Comparison of ENCODE assay signal across 7 mouse cellular contexts in the genomic region with DNA sequence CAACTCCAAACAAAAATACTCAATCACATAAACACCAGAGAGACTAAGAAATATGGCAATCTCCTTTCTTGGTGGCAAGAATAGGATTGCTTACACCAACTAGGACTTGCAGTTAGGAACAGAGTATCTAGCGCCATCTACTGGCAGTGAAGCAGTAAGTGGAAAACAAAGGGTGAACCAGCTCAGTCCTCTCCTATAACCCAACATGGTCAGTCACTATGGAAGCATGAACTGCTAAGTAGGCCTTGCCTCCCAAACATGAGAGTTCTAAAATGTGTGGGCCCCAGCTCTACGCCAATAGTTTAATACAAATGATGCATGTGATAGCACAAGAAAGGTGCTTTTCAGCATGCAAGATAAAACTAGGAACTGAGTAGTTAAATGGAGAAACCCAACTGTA. TPM values are rescaled to one million over a fixed set of nuclear protein-coding genes. Genes with fewer than 3 reads are reported as not detected.
DNase-seq lines count a peak whose midpoint lies in the region; ATAC-seq lines count a peak whose summit lies in the region.

No protein-coding gene starts in this region.

- no peak overlapping the region for H3K4me2 ChIP-seq in lung, embryonic 15.5 days

- H3K27ac ChIP-seq in lung, embryonic 15.5 days, result peak overlapping the region; percentile 54; the same call in 1 of the 2 replicates

- peaks cover 38% of the 10 kb centered on the region for H3K36me3 ChIP-seq in lung, embryonic 15.5 days

- DNase-seq in A20 (ENCODE audit: low read depth, low spot score), result peak; percentile 76
- DNase-seq in CD4-positive, CD25-positive, alpha-beta regulatory T cell, adult 2 months (ENCODE audit: low read depth, low spot score), result peak; percentile 89
- DNase-seq in c-Kit-positive CD71-negative TER-119-negative erythroid progenitor cells, embryonic 14.5 days (ENCODE audit: low read depth), result peak; percentile 68
- DNase-seq in fibroblast of lung, adult 2 months (ENCODE audit: low read depth), result peak; percentile 54
- DNase-seq in kidney, postnatal 14 days, result peak; percentile 79
- peak; percentile 86 for DNase-seq in retina, embryonic 14.5 days (ENCODE audit: low spot score)

- 10% methylated on average over 2 of the region's 2 CpGs for WGBS in lung, embryonic 15.5 days

- no peak for ATAC-seq in lung, embryonic 15.5 days (ENCODE audit: borderline replicate concordance, extremely low read depth, low FRiP score, low TSS enrichment)

- no peak overlapping the region for H3K4me3 ChIP-seq in lung, embryonic 15.5 days

- H3K4me1 ChIP-seq in lung, embryonic 15.5 days, result peaks cover 19% of the 10 kb centered on the region

- H3K27me3 ChIP-seq in lung, embryonic 15.5 days, result no peaks in the 10 kb centered on the region

- no peak overlapping the region for H3K9ac ChIP-seq in lung, embryonic 15.5 days

- H3K9me3 ChIP-seq in lung, embryonic 15.5 days, result no peaks in the 10 kb centered on the region

RNA-seq across cellular contexts. Expression of gene Mxd1, which starts 1.9 kb away (rescaled TPM):
- polyA plus RNA-seq in lung, embryonic 15.5 days (2015; fragmentation: Nextera tagmentation; extraction: Ambion mirVana), result 12.8 and 13.1 TPM in 2 replicates

RNA-seq across cellular contexts. Expression of gene Snrnp27, which starts 13.4 kb away (rescaled TPM):
- 103 and 109 TPM in 2 replicates for polyA plus RNA-seq in lung, embryonic 15.5 days (2015; fragmentation: Nextera tagmentation; extraction: Ambion mirVana)

RNA-seq across cellular contexts. Expression of gene Asprv1, which starts 42.9 kb away (rescaled TPM):
- 1.0 TPM in 2 replicates for polyA plus RNA-seq in lung, embryonic 15.5 days (2015; fragmentation: Nextera tagmentation; extraction: Ambion mirVana)
